Mouse (Mus musculus) lung, postnatal 36 days (tissue): ENCODE results near the gene Gm8879.
"Not testable (repeated sequence)": the region's sequence is repeated elsewhere in the genome, so short reads cannot be mapped to it uniquely, and the experiment has no call there.

Experiments
- DNase-seq: peaks from one replicate; pipeline ENCODE4 v3.0.0; 2022; ENCODE audit warnings: mixed read lengths

Gm8879 gene

DNA sequence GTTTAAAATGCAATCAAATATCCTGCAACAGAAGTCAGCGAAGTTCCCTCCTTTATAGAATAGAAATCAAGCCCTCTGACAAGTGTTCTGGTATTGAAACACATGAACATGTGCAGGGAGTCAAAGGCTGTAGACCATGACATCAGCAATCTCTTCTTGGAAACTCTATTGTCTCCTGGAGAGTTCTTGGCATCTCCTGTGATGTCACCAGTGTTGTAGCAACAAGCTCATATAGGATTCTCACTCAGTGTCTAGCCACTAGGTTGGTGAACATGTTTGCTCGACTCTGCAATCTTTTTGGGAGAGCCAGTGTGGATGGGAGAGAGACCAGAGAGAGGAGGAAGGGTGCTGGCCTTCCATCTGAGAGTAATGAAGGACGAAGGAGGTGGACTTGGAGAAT is at the start of gene Gm8879:
TSS of gene Gm8879 (plus strand) at position 301 of the 400 bp plus-strand sequence.
- not testable (repeated sequence) for DNase-seq

DNA sequence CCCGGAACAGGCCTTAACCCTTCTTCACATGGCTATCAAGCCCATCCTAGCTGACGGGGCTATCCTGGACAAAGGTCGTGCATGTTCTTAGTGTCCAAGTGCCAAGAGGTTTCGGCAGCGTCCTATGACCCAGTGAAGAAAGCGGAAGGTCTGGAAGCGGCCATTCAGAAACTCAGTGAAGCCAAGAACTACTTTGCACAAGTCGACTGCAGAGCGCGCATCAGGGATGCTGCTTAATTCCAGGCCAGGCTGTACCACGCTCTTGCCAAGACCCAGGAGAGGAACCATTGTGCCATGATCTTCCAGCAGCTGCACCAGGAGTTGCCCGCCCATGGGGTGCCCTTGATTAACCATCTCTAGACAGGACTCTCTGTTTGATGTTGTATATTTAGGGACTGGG is 10.6 kb downstream of the Gm8879 start:
- not testable (repeated sequence) for DNase-seq
